Mouse (Mus musculus) kidney, adult 2 months (tissue): ENCODE data around the gene Rhot1. TPM values are rescaled to one million over a fixed set of nuclear protein-coding genes. Genes with fewer than 3 reads are reported as not detected.
A peak's percentile ranks its signal among the peaks of the same experiment; 100 is the strongest.

Source experiments
- DNase-seq: peaks from one replicate; pipeline ENCODE4 v3.0.0; 2021
- H3K27ac ChIP-seq: fragments of 200-500 bp; 2 replicates; pipeline ENCODE4 v1.5.1; 2012; ENCODE audit warnings: low read depth, low read length, control low read depth, inconsistent platforms; ENCODE audit not compliant: insufficient read depth
- H3K27me3 ChIP-seq: fragments of 200-500 bp; replicated peaks from 2 replicates; pipeline ENCODE4 v1.6.1; 2012; ENCODE audit warnings: mild to moderate bottlenecking, moderate library complexity, low read length, inconsistent platforms; ENCODE audit not compliant: control insufficient read depth, insufficient read depth
- H3K36me3 ChIP-seq: fragments of 200-500 bp; 2 replicates; pipeline ENCODE4 v1.6.1; 2012; ENCODE audit warnings: mild to moderate bottlenecking, moderate library complexity, low read length, inconsistent platforms; ENCODE audit not compliant: control insufficient read depth, insufficient read depth
- H3K4me1 ChIP-seq: fragments of 200-500 bp; 2 replicates; pipeline ENCODE4 v1.6.1; 2011; ENCODE audit warnings: low read length; ENCODE audit not compliant: control insufficient read depth, insufficient read depth
- H3K4me3 ChIP-seq: fragments of 200-500 bp; 2 replicates; pipeline ENCODE4 v1.5.1; 2011; ENCODE audit warnings: mild to moderate bottlenecking, low read depth, low read length, control low read depth; ENCODE audit not compliant: insufficient read depth
- CTCF ChIP-seq: fragments of 200-500 bp; conservative IDR thresholded peaks from 2 replicates; pipeline ENCODE4 v1.5.1; 2011; ENCODE audit warnings: low read depth, mild to moderate bottlenecking, control low read depth, low read length, moderate library complexity, mixed read lengths; ENCODE audit not compliant: insufficient read depth, insufficient read length
- POLR2A ChIP-seq: fragments of 200-500 bp; IDR thresholded peaks from one replicate; pipeline ENCODE4 v1.6.1; 2011; ENCODE audit warnings: low read depth, low read length, control low read depth
- WGBS: fragments of 180-500 bp; shearing (Covaris S2); methylation state at CpG from one replicate; pipeline ENCODE4 v1.1.7; 2018; 5-methylcytosine and 5-hydroxymethylcytosine counted together
- polyA plus RNA-seq: library from polyadenylated mRNA; depleted of rRNA; stranded (reverse); fragments of >200 nt; gene quantifications from 2 replicates; pipeline ENCODE4 v1.2.3, GENCODE M21; 2012

Rhot1 gene
- polyA plus RNA-seq, 1 experiment, result 18.3 TPM

- Histone ChIP-seq H3K27me3 (no peaks in the 10 kb centered on the region), H3K27ac (no peak overlapping the region), H3K4me3 (no peak overlapping the region), H3K4me1 (no peaks in the 10 kb centered on the region), H3K36me3 (peaks cover 22% of the 10 kb centered on the region)
- no peak for TF ChIP-seq POLR2A
- no peak for TF ChIP-seq CTCF
- peak; percentile 7 for DNase-seq
Measured at GRCm38 (mm10) chr11:80247026-80247425, 38.2 kb downstream of the Rhot1 start.

DNA sequence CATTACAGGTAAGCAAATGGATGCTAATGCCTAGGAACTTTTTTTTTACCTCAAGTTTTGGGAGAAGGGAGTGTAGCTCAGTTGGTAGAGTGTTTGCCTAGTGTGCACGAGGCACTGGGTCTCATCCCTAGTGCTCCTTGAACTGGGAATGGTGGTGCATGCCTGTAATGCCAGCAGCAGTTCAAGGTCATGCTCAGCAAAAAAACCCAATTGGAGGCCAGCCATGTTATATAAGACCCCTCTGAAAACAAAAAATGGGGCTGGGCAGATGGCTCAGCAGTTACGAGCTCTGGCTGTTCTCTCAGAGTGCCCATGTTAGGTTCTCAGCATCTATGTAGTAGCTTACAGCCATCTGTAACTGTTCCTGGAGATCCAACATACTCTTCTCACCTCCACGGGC, 39.7 kb downstream of the Rhot1 start:
- H3K27ac ChIP-seq, result no peak overlapping the region
- TF ChIP-seq CTCF (no peak), POLR2A (no peak)
- 78% methylated on average over 3 of the region's 3 CpGs for WGBS

DNA sequence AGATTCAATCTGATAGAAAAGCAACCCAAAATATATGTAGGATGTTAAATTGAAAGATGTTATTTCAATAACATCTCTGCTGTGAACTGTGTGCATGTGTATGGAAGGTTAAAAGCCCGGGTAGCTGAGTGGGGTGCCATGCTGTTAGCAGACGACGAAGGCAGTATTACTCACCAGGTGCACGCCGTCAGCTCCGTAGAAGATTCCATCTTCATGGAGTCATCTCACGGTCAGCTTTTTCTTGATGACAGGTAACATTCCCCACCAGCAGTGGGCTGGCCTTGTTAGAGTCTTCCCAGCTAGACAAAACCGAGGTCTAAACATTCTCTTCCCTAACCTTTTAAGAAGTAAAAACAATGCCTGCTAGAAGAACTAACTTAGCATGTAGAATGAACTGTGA, 55.3 kb downstream of the Rhot1 start:
- H3K36me3 ChIP-seq, result peaks cover 5% of the 10 kb centered on the region; the same call in 1 of the 2 replicates
- WGBS, result 93% methylated on average over 8 of the region's 8 CpGs

More for the DNA sequence above, 39.7 kb downstream of the Rhot1 start:
- H3K27me3 ChIP-seq, result no peaks in the 10 kb centered on the region
- H3K4me1 ChIP-seq, result no peaks in the 10 kb centered on the region
- DNase-seq, result no peak
- peaks cover 14% of the 10 kb centered on the region for H3K36me3 ChIP-seq
- no peak overlapping the region for H3K4me3 ChIP-seq

DNA sequence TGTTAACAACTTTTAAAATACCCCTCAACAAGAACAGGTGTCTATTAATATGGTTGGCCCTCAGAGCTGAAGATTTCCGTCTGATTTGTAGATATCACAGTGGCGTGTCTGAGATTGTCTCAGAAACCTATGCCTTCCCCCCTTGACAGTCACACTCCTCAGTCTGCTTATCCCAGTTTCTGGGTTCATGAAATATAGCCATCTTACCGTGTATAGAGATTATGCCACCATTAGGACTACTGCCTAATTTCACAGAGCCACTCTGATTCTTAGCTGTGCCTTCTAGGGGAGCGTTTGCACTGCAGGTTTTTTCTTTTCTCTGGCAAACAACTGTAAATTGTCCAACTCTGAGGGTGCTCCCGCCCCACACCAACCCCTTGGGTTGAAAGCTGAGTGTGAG, 62.3 kb downstream of the Rhot1 start:
- no peak for TF ChIP-seq CTCF
- TF ChIP-seq POLR2A, result no peak
- no peaks in the 10 kb centered on the region for H3K4me1 ChIP-seq
- no peak overlapping the region for H3K27ac ChIP-seq
- H3K27me3 ChIP-seq, result no peaks in the 10 kb centered on the region
- peaks cover 3% of the 10 kb centered on the region; the same call in 1 of the 2 replicates for H3K36me3 ChIP-seq
- H3K4me3 ChIP-seq, result no peak overlapping the region
- WGBS, result 80% methylated on average over 5 of the region's 5 CpGs
- no peak for DNase-seq

More for the DNA sequence above, 55.3 kb downstream of the Rhot1 start:
- Histone ChIP-seq H3K4me3 (no peak overlapping the region), H3K27me3 (no peaks in the 10 kb centered on the region), H3K27ac (no peak overlapping the region), H3K4me1 (no peaks in the 10 kb centered on the region)
- TF ChIP-seq POLR2A (no peak), CTCF (no peak)
- DNase-seq, result no peak

DNA sequence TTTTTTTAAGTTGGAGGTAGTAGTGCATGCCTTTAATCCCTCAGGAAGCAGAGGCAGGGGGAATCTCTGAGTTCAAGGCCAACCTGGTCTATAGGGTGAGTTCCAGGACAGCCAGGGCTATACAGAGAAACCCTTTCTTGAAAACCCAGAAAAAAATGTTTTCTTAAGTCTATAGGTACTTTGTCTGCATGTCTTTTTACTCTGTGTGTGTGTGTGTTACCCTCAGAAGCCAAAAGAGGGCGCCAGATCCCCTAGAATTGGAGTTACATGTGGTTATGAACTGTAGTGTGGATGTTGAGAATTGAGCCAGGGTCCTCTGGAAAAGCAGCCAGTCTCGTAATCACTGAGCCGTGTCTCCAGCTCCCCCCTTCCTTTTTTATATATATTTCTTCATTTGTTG, 66.2 kb downstream of the Rhot1 start:
- no peak overlapping the region for H3K4me3 ChIP-seq
- H3K4me1 ChIP-seq, result no peaks in the 10 kb centered on the region
- no peak for TF ChIP-seq POLR2A
- TF ChIP-seq CTCF, result no peak
- no peak overlapping the region for H3K27ac ChIP-seq
- WGBS, result 52% methylated on average over 3 of the region's 3 CpGs
- H3K36me3 ChIP-seq, result no peaks in the 10 kb centered on the region
- no peaks in the 10 kb centered on the region for H3K27me3 ChIP-seq
- no peak for DNase-seq

GRCm38 (mm10) chr11:80278054-80278453, 69.2 kb downstream of the Rhot1 start:
- H3K36me3 ChIP-seq, result no peaks in the 10 kb centered on the region
- H3K4me1 ChIP-seq, result no peaks in the 10 kb centered on the region
- TF ChIP-seq CTCF (no peak), POLR2A (no peak)
- H3K27ac ChIP-seq, result no peak overlapping the region
- no peak overlapping the region for H3K4me3 ChIP-seq
- WGBS, result 47% methylated on average over 2 of the region's 2 CpGs
- DNase-seq, result no peak
- H3K27me3 ChIP-seq, result no peaks in the 10 kb centered on the region

- 75% methylated on average over 3 of the region's 3 CpGs for WGBS
- H3K27ac ChIP-seq, result no peak overlapping the region
- no peaks in the 10 kb centered on the region for H3K27me3 ChIP-seq
- H3K36me3 ChIP-seq, result no peaks in the 10 kb centered on the region
- no peak for DNase-seq
- H3K4me3 ChIP-seq, result no peak overlapping the region
- no peaks in the 10 kb centered on the region for H3K4me1 ChIP-seq
- TF ChIP-seq CTCF (no peak), POLR2A (no peak)
Measured at GRCm38 (mm10) chr11:80283786-80284185, 75.0 kb downstream of the Rhot1 start.
